Mouse (Mus musculus) retina, postnatal 7 days (tissue): ENCODE data around the gene Pygm.

Experiments used
- DNase-seq: peaks from one replicate; pipeline ENCODE4 v3.0.0-alpha.2; 2012; ENCODE audit warnings: low read depth, low spot score

The Pygm gene

GRCm38 (mm10) chr19:6428501-6429200 is 44.5 kb downstream of the Pygm start:
- no peak for DNase-seq

GRCm38 (mm10) chr19:6443016-6443415 is 58.8 kb downstream of the Pygm start:
- no peak for DNase-seq

GRCm38 (mm10) chr19:6445761-6446423 is 61.7 kb downstream of the Pygm start:
- DNase-seq: no peak

- DNase-seq: no peak
Measured at GRCm38 (mm10) chr19:6446736-6447437, 62.7 kb downstream of the Pygm start.
